Mouse (Mus musculus) brain, embryonic 14.5 days (tissue): ENCODE measurements around the gene Slc45a3. TPM values are rescaled to one million over a fixed set of nuclear protein-coding genes. Genes with fewer than 3 reads are reported as not detected.
A peak's percentile ranks its signal among the peaks of the same experiment; 100 is the strongest.

Experiments
- DNase-seq: peaks from one replicate; pipeline ENCODE4 v3.0.0-alpha.2; 2011; ENCODE audit warnings: low read depth
- CTCF ChIP-seq: fragments of 200-500 bp; IDR thresholded peaks from 2 replicates; pipeline ENCODE4 v1.5.1; 2012; ENCODE audit warnings: inconsistent platforms, mild to moderate bottlenecking, moderate library complexity, borderline replicate concordance; ENCODE audit not compliant: insufficient read depth, insufficient read length; ENCODE audit errors: extremely low read depth
- POLR2A ChIP-seq: fragments of 200-500 bp; IDR thresholded peaks from 2 replicates; pipeline ENCODE4 v1.6.1; 2012; ENCODE audit warnings: mild to moderate bottlenecking, inconsistent platforms, borderline replicate concordance; ENCODE audit not compliant: poor library complexity, insufficient read depth, insufficient read length, severe bottlenecking; ENCODE audit errors: extremely low read depth
- polyA plus RNA-seq: library from polyadenylated mRNA; depleted of rRNA; stranded (reverse); fragments of >200 nt; gene quantifications from 2 replicates; pipeline ENCODE4 v1.2.3, GENCODE M21; 2012

Slc45a3 gene
- polyA plus RNA-seq, 1 experiment = 4.1 TPM

- no peak for TF ChIP-seq CTCF
- TF ChIP-seq POLR2A = no peak
- DNase-seq = no peak
Measured at GRCm38 (mm10) chr1:131969825-131970224, 7.1 kb downstream of the Slc45a3 start.

DNA sequence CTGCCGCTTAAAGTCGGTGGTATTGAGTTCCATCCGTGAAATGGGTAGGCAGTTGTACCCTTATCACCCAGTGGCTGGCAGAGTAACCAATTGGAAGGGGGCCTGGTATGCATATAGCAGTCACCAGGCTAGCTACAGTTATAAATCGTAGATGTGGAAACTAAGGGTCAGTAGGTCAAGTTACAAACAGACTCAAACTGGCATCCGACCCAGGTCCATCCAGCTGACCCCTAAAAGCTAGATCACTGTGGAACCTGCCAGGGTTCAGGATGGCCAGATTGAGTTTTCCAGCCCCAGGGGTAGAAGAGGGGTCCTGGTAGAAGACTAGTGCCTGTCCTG is 7.5 kb downstream of the Slc45a3 start:
- no peak for DNase-seq
- TF ChIP-seq CTCF (no peak), POLR2A (no peak)

DNA sequence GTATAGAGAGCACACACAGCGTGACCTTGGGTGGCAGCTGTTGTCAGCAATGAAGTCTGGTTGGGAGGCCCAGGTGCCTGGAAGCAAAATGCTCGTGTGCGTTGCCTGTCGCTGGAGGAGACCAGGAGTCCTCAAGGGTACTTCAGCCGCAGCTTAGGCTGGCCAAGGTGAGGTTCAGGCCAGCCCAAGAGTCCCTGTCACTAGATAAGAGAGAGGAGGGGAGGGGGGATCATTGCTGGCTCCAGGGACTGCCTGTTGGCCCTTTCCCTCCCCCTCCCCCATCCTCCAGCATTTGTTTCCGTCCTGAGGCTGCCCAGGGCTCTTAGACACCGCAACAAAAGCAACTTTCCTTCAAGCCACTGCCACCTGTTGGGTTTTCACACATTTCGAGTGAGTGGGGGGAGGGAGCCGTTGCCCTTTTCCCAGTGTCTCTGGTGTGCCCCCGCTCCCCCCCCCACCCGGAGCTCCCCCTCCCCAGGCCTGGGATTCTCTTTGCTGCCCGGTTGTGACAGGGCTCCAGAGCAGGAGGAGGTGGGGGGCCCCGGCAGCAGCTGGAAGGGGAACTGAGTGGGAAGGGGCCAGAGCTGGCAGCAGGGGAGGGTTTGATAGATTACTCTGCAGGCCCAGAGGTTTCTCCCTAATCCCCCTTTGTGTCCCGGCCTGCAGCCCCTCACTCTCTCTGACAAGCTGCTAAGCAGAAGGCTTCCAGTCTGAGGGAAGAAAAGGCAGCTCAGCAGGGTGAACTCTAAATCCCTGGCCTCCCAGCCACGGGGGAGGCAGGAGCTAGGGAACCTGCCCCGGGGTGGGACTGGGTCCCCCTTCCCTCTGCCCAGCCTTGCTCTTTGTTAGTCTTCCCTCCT is 8.1 kb downstream of the Slc45a3 start:
- TF ChIP-seq POLR2A (no peak), CTCF (no peak)
- peak; percentile 89 for DNase-seq

DNA sequence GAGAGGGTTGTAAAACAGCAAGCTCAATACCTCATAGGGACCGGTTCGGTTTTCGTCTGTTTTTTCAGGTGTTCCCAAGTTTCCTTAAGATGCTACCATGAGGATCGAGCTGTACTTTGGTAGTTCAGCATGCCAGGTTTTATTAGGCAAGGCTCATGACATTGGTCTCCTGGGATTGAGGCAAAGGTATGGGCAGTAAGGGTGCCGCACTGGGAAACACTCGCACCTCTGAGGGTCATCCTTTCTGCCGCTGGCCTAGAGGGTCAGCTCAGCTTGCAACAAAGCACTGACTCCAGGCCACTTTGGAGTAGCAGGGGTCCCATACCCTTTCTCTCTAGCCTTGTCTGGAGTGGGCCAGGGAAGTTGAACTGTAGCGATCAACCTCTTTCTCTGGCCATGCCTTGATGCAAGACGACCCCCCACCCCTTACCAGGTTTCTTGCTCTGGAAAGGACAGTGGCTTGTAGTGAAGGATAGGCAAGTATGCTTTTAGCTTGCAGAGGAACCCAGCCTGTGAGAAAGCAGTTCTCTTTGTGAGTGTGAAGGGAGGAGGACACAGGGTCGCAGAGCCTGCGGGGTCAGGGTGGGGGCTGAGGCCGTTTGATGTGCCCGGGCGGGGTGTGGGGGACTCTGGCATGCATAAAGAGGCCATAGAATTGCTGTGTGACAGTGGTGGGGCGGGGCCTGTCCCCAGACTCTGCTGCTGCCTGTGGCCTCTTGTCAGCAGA is 9.2 kb downstream of the Slc45a3 start:
- TF ChIP-seq POLR2A = no peak
- no peak for TF ChIP-seq CTCF
- DNase-seq = peak; percentile 75

DNA sequence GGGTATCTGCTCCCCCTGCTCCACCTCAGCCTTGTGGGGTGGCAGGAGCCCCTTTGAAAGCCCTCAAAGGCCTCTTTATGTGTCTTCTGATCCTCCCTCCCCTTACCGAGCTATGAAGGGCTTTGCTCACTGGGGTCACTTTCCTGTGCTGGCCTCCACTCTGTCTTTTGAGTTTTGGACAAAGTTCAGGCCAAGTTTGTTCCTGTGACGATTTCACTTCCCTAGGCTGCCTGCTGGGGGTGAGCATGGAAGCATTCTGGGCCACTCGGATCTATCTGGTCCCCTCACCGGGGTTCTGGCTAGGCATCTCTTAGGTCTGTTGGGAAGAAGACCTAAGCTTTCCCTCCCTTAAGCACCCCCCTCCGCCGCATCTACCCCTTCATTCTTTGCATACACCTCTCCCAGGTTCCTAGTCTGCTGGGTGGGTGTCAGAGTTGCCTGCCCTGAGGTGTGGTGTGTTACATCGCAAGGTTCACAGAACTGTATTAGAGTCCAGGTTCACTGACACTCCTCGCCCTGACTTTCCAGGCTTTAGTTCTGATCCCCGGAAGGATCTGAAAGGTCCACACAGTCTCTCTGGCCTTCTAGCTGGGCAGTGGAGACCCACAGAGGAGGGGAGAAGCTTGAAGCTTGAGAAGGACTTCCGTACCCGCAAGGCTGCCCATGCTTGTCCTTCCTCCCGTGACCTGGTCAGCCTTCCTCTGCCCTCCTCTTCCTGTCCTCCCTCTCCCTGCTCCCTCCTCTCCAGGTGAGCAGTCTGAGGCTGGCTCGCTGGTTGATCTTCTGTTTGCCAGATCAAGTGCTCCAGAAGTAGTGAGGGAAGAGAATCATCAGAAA is 9.9 kb downstream of the Slc45a3 start:
- no peak for TF ChIP-seq POLR2A
- no peak for TF ChIP-seq CTCF
- DNase-seq = no peak

GRCm38 (mm10) chr1:131973991-131974390 is 11.2 kb downstream of the Slc45a3 start:
- TF ChIP-seq CTCF (no peak), POLR2A (no peak)
- no peak for DNase-seq

GRCm38 (mm10) chr1:131976886-131977285 is 14.1 kb downstream of the Slc45a3 start:
- TF ChIP-seq CTCF (no peak), POLR2A (no peak)
- DNase-seq = no peak

- DNase-seq = no peak
- no peak for TF ChIP-seq CTCF
Measured at GRCm38 (mm10) chr1:131980471-131980870, 17.7 kb downstream of the Slc45a3 start.

GRCm38 (mm10) chr1:131981378-131982013 is 18.7 kb downstream of the Slc45a3 start:
- DNase-seq = peak; percentile 83
- TF ChIP-seq POLR2A (no peak), CTCF (peak; percentile 87)

DNA sequence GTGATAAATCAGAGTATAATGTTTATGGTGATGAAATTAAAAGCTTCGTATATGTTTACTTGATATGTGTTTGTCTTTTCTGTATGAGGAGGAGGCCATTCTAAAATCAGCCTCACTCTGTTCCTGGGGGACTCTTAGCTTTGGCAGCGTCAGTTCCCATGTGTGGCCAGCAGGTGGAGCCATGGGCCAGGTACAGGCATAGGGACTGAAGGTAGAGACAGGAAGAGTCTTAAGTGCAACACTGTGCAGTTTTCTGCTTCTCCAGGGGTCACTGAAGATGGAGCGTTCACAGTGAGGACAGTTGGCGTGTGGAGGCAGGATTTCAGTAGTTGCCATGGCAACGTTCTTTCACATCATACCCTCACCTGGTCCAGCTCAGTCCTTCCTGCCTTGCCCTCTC is 20.1 kb downstream of the Slc45a3 start:
- DNase-seq = peak; percentile 80
- TF ChIP-seq POLR2A (no peak), CTCF (peak; percentile 96)

- TF ChIP-seq POLR2A (no peak), CTCF (no peak)
- DNase-seq = peak; percentile 31
Measured at GRCm38 (mm10) chr1:131983806-131984205, 21.0 kb downstream of the Slc45a3 start.
